Mouse (Mus musculus) myocyte (in vitro differentiated cells): ENCODE data around the gene Lpo. TPM values are rescaled to one million over a fixed set of nuclear protein-coding genes. Genes with fewer than 3 reads are reported as not detected.

Experiments
- H3K27me3 ChIP-seq: one replicate; pipeline ENCODE4 v1.6.1; 2011; ENCODE audit not compliant: control insufficient read depth, insufficient read depth, insufficient read length
- H3K36me3 ChIP-seq: one replicate; pipeline ENCODE4 v1.6.1; 2011; ENCODE audit not compliant: control insufficient read depth, insufficient read depth
- H3K4me2 ChIP-seq: one replicate; pipeline ENCODE4 v1.6.1; 2011; ENCODE audit warnings: low read depth, control low read depth
- H3K4me3 ChIP-seq: one replicate; pipeline ENCODE4 v1.5.1; 2011; ENCODE audit warnings: mild to moderate bottlenecking, control low read depth, moderate library complexity
- H3K79me2 ChIP-seq: one replicate; pipeline ENCODE4 v1.6.1; 2011; ENCODE audit not compliant: control insufficient read depth, insufficient read depth
- H3ac ChIP-seq: one replicate; pipeline ENCODE4 v1.6.1; 2011; ENCODE audit not compliant: control insufficient read depth, insufficient read length
- CEBPB ChIP-seq: IDR thresholded peaks from 2 replicates; pipeline ENCODE4 v1.6.1; 2011; ENCODE audit warnings: mild to moderate bottlenecking, moderate library complexity; ENCODE audit not compliant: poor library complexity, insufficient read depth, severe bottlenecking
- E2F4 ChIP-seq: IDR thresholded peaks from one replicate; pipeline ENCODE4 v1.6.1; 2011; ENCODE audit warnings: mild to moderate bottlenecking, control low read depth, moderate library complexity; ENCODE audit not compliant: insufficient read depth
- MAX ChIP-seq: IDR thresholded peaks from one replicate; pipeline ENCODE4 v1.6.1; 2011; ENCODE audit warnings: low read depth, mild to moderate bottlenecking, control low read depth
- MYOD1 ChIP-seq, 3 experiments: IDR thresholded peaks; one replicate each; pipeline ENCODE4 v1.6.1; 2011; ENCODE audit warnings: control low read depth in 2 of 3, low read depth in 2 of 3, mild to moderate bottlenecking in 2 of 3, moderate library complexity in 1 of 3; ENCODE audit not compliant: insufficient read length in 2 of 3, control insufficient read depth in 1 of 3
- MYOG ChIP-seq, 3 experiments: IDR thresholded peaks; one replicate each; pipeline ENCODE4 v1.6.1; 2011; ENCODE audit warnings: control low read depth in 2 of 3, low read depth in 2 of 3, mild to moderate bottlenecking in 2 of 3; ENCODE audit not compliant: insufficient read length in 2 of 3, control insufficient read depth in 1 of 3, insufficient read depth in 1 of 3
- POLR2A ChIP-seq: IDR thresholded peaks from one replicate; pipeline ENCODE4 v1.6.1; 2011; ENCODE audit warnings: low read depth, mild to moderate bottlenecking, control low read depth, moderate library complexity; ENCODE audit not compliant: insufficient read length
- POLR2AphosphoS2 ChIP-seq: IDR thresholded peaks from one replicate; pipeline ENCODE4 v1.6.1; 2011; ENCODE audit warnings: low read depth, control low read depth; ENCODE audit not compliant: insufficient read length
- REST ChIP-seq: IDR thresholded peaks from one replicate; pipeline ENCODE4 v1.6.1; 2011; ENCODE audit warnings: mild to moderate bottlenecking, control low read depth, moderate library complexity; ENCODE audit not compliant: insufficient read depth, insufficient read length
- SRF ChIP-seq: IDR thresholded peaks from one replicate; pipeline ENCODE4 v1.6.1; 2011; ENCODE audit warnings: low read depth; ENCODE audit not compliant: control insufficient read depth, insufficient read length
- TCF12 ChIP-seq: IDR thresholded peaks from one replicate; pipeline ENCODE4 v1.6.1; 2011; ENCODE audit warnings: mild to moderate bottlenecking, control low read depth; ENCODE audit not compliant: poor library complexity, insufficient read depth, severe bottlenecking
- TCF3 ChIP-seq: IDR thresholded peaks from one replicate; pipeline ENCODE4 v1.6.1; 2011; ENCODE audit warnings: low read depth, control low read depth; ENCODE audit not compliant: insufficient read length
- USF1 ChIP-seq: IDR thresholded peaks from one replicate; pipeline ENCODE4 v1.6.1; 2011; ENCODE audit warnings: low read depth, mild to moderate bottlenecking, control low read depth, moderate library complexity
- polyA plus RNA-seq: library from polyadenylated mRNA; unstranded; fragments of >200 nt; fragmentation: generic; extraction: Trizol; gene quantifications from one replicate; pipeline ENCODE4 v1.2.1, GENCODE M21; 2012; ENCODE audit warnings: missing spikeins

The Lpo gene
- polyA plus RNA-seq, 1 experiment: not detected

GRCm38 (mm10) chr11:87770989-87771388, 57.1 kb downstream of the Lpo start:
- Histone ChIP-seq H3K79me2 (no peaks in the 10 kb centered on the region), H3K4me3 (no peak overlapping the region), H3K4me2 (no peak overlapping the region), H3ac (no peak overlapping the region), H3K27me3 (peaks cover 25% of the 10 kb centered on the region), H3K36me3 (no peaks in the 10 kb centered on the region)
- TF ChIP-seq SRF: no peak
- no peak for TF ChIP-seq CEBPB
- TF ChIP-seq MAX: no peak
- TF ChIP-seq E2F4: no peak
- TF ChIP-seq MYOD1 (IDR thresholded peaks at IDR 0.05; ENCODE audit: control insufficient read depth in 1 of 3, insufficient read length in 2 of 3, low read depth in 2 of 3): no peak
- TF ChIP-seq POLR2AphosphoS2: no peak
- TF ChIP-seq REST: no peak
- no peak for TF ChIP-seq TCF3
- TF ChIP-seq TCF12: no peak
- no peak for TF ChIP-seq POLR2A
- TF ChIP-seq USF1: no peak
- no peak for TF ChIP-seq MYOG (IDR thresholded peaks at IDR 0.05; ENCODE audit: control insufficient read depth in 1 of 3, insufficient read depth in 1 of 3, insufficient read length in 2 of 3, low read depth in 2 of 3)

- H3K79me2 ChIP-seq: no peaks in the 10 kb centered on the region
- no peak overlapping the region for H3ac ChIP-seq
- peaks cover 46% of the 10 kb centered on the region for H3K27me3 ChIP-seq
- TF ChIP-seq MAX (no peak), TCF3 (no peak), MYOD1 (IDR thresholded peaks at IDR 0.05; ENCODE audit: control insufficient read depth in 1 of 3, insufficient read length in 2 of 3, low read depth in 2 of 3) (no peak), POLR2AphosphoS2 (no peak), TCF12 (no peak), REST (no peak), CEBPB (no peak), SRF (no peak), POLR2A (no peak), USF1 (no peak), E2F4 (no peak)
- no peak overlapping the region for H3K4me3 ChIP-seq
- H3K4me2 ChIP-seq: no peak overlapping the region
- H3K36me3 ChIP-seq: no peaks in the 10 kb centered on the region
Observed at GRCm38 (mm10) chr11:87768745-87769144, 59.3 kb downstream of the Lpo start.

- Histone ChIP-seq H3K27me3 (peaks cover 77% of the 10 kb centered on the region), H3K79me2 (no peaks in the 10 kb centered on the region), H3K4me3 (no peak overlapping the region), H3ac (no peak overlapping the region), H3K36me3 (no peaks in the 10 kb centered on the region), H3K4me2 (no peak overlapping the region)
- TF ChIP-seq POLR2AphosphoS2: no peak
- no peak for TF ChIP-seq SRF
- no peak for TF ChIP-seq TCF12
- no peak for TF ChIP-seq MYOD1 (IDR thresholded peaks at IDR 0.05; ENCODE audit: control insufficient read depth in 1 of 3, insufficient read length in 2 of 3, low read depth in 2 of 3)
- TF ChIP-seq MYOG (IDR thresholded peaks at IDR 0.05; ENCODE audit: control insufficient read depth in 1 of 3, insufficient read depth in 1 of 3, insufficient read length in 2 of 3, low read depth in 2 of 3): no peak
- TF ChIP-seq CEBPB: no peak
- no peak for TF ChIP-seq TCF3
- no peak for TF ChIP-seq MAX
- no peak for TF ChIP-seq USF1
- no peak for TF ChIP-seq POLR2A
- TF ChIP-seq REST: no peak
- TF ChIP-seq E2F4: no peak
Observed at GRCm38 (mm10) chr11:87763988-87764876, 63.9 kb downstream of the Lpo start.

GRCm38 (mm10) chr11:87763511-87763987, 64.5 kb downstream of the Lpo start:
- Histone ChIP-seq H3K27me3 (peaks cover 72% of the 10 kb centered on the region), H3K4me3 (no peak overlapping the region), H3K79me2 (no peaks in the 10 kb centered on the region), H3K36me3 (no peaks in the 10 kb centered on the region), H3ac (no peak overlapping the region), H3K4me2 (no peak overlapping the region)
- TF ChIP-seq POLR2AphosphoS2: no peak
- no peak for TF ChIP-seq MYOD1 (IDR thresholded peaks at IDR 0.05; ENCODE audit: control insufficient read depth in 1 of 3, insufficient read length in 2 of 3, low read depth in 2 of 3)
- TF ChIP-seq MYOG (IDR thresholded peaks at IDR 0.05; ENCODE audit: control insufficient read depth in 1 of 3, insufficient read depth in 1 of 3, insufficient read length in 2 of 3, low read depth in 2 of 3): no peak
- TF ChIP-seq REST: no peak
- TF ChIP-seq E2F4: no peak
- TF ChIP-seq USF1: no peak
- no peak for TF ChIP-seq CEBPB
- TF ChIP-seq POLR2A: no peak
- no peak for TF ChIP-seq TCF12
